Mouse (Mus musculus) ES-E14 (cell line): ENCODE data around the gene Wbp1l.

ENCODE experiments used
- CHD2 ChIP-seq: IDR thresholded peaks from 2 replicates; pipeline ENCODE4 v1.6.1; 2014; ENCODE audit warnings: mild to moderate bottlenecking, low read depth, low read length, inconsistent platforms
- HCFC1 ChIP-seq: IDR thresholded peaks from 2 replicates; pipeline ENCODE4 v1.6.1; 2012; ENCODE audit warnings: low read length, inconsistent platforms, borderline replicate concordance; ENCODE audit not compliant: insufficient read depth
- MAFK ChIP-seq: IDR thresholded peaks from 2 replicates; pipeline ENCODE4 v1.6.1; 2014; ENCODE audit warnings: mild to moderate bottlenecking, low read depth, low read length, inconsistent platforms; ENCODE audit not compliant: insufficient read depth
- ZC3H11A ChIP-seq: IDR thresholded peaks from 2 replicates; pipeline ENCODE4 v1.6.1; 2012; ENCODE audit warnings: low read depth, mild to moderate bottlenecking, inconsistent platforms, low read length, borderline replicate concordance
- ZNF384 ChIP-seq: IDR thresholded peaks from 2 replicates; pipeline ENCODE4 v1.6.1; 2012; ENCODE audit warnings: low read depth, low read length, inconsistent platforms

DNA sequence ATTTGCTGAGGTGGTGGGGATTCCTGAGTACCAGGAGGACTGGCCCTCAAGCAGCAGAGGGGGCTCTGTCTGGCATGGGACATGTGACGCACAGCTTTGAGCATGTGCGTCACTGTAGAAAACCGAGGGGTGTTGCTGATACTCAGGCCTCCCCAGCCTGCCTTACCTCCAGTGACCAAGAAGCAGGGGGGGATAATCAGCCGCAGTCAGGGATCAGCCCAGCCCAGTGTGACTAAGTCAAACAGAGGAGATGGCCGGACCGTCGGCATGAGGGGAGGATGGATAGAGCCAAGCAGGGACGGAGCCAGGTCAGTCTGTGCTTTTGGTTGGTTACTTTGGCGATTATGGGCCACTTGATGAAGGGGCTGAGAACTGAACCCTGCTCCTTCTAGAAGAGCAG, 32.8 kb downstream of the Wbp1l start:
- TF ChIP-seq CHD2 (no peak), ZNF384 (no peak), MAFK (no peak), HCFC1 (no peak), ZC3H11A (no peak)
